Mouse (Mus musculus) heart, postnatal 0 days (tissue): ENCODE measurements around the gene Rpl31. TPM values are rescaled to one million over a fixed set of nuclear protein-coding genes. Genes with fewer than 3 reads are reported as not detected.

Source experiments
- ATAC-seq: fragments of 200-750 bp; cut with Nextera tagmentation; 2 replicates; pipeline ENCODE4 v1.8.0; 2017; ENCODE audit warnings: low read depth, moderate number of reproducible peaks, moderate library complexity; ENCODE audit not compliant: insufficient read depth
- DNase-seq: peaks from one replicate; pipeline ENCODE4 v3.0.0-alpha.2; 2016; ENCODE audit warnings: low spot score
- H3K27ac ChIP-seq: fragments of 300-500 bp; sonication (generic); 2 replicates; pipeline ENCODE4 v1.5.1; 2014; ENCODE audit warnings: low read depth, mild to moderate bottlenecking
- H3K27me3 ChIP-seq: fragments of 300-500 bp; sonication (generic); 2 replicates; pipeline ENCODE4 v1.6.1; 2014; ENCODE audit warnings: low read length, mixed read lengths; ENCODE audit not compliant: control insufficient read depth, insufficient read depth
- H3K36me3 ChIP-seq: fragments of 300-500 bp; sonication (generic); replicated peaks from 2 replicates; pipeline ENCODE4 v1.6.1; 2014; ENCODE audit warnings: low read length, mixed read lengths; ENCODE audit not compliant: control insufficient read depth, insufficient read depth
- H3K4me1 ChIP-seq: fragments of 300-500 bp; sonication (generic); 2 replicates; pipeline ENCODE4 v1.6.1; 2014; ENCODE audit warnings: antibody characterized with exemption; ENCODE audit not compliant: control insufficient read depth, insufficient read depth
- H3K4me2 ChIP-seq: fragments of 300-500 bp; sonication (generic); 2 replicates; pipeline ENCODE4 v1.6.1; 2014; ENCODE audit warnings: low read depth, mild to moderate bottlenecking, low read length, moderate library complexity
- H3K4me3 ChIP-seq: fragments of 300-500 bp; sonication (generic); 2 replicates; pipeline ENCODE4 v1.5.1; 2014; ENCODE audit warnings: low read depth, low read length
- H3K9ac ChIP-seq: fragments of 300-500 bp; sonication (generic); replicated peaks from 2 replicates; pipeline ENCODE4 v1.6.1; 2014; ENCODE audit warnings: low read depth, low read length, mixed read lengths
- H3K9me3 ChIP-seq: fragments of 300-500 bp; sonication (generic); replicated peaks from 2 replicates; pipeline ENCODE4 v1.6.1; 2016; ENCODE audit warnings: low read length; ENCODE audit not compliant: control insufficient read depth
- CTCF ChIP-seq: IDR thresholded peaks from 2 replicates; pipeline ENCODE4 v1.5.1; 2016; ENCODE audit warnings: antibody characterized with exemption, control low read depth, low read depth
- EP300 ChIP-seq: IDR thresholded peaks from 2 replicates; pipeline ENCODE4 v1.6.1; 2016; ENCODE audit warnings: antibody characterized with exemption, low read depth
- WGBS: fragments of 180-500 bp; shearing (Covaris S2); extraction: QIAGEN DNeasy Blood & Tissue Kit; methylation state at CpG from one replicate; pipeline ENCODE4 v1.1.7; 2014; 5-methylcytosine and 5-hydroxymethylcytosine counted together
- polyA plus RNA-seq: library from polyadenylated mRNA; unstranded; fragments of >200 nt; fragmentation: Nextera tagmentation; extraction: Ambion mirVana; gene quantifications from 2 replicates; pipeline ENCODE4 v1.2.1, GENCODE M21; 2015
- total RNA-seq: library from RNA; depleted of rRNA; stranded (reverse); fragments of >200 nt; gene quantifications from 2 replicates; pipeline ENCODE4 v1.2.3, GENCODE M21; 2014; ENCODE audit warnings: low replicate concordance

The Rpl31 gene
- total and polyA plus RNA-seq, 2 experiments from 2014 or later, result 198 to 330 TPM

DNA sequence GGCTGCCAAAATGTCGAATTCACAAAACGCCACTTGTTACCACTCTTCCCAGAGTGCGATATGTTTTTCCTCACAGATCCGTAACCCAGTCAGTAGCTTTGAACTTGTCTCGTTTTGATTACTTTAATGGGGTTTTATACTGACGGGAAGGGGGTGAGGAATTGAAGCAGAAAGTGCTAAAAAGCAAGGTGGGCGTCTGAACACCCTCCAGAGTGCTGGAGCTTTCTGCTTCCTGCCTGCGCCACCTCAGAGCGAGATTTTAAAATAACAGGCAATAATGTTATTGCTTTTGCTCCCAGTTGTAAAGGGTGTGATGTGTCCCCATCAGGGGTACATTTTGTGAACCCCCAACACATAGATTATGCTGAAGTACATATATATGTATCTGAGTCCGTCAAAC is 28.8 kb upstream of the Rpl31 start:
- H3K36me3 ChIP-seq, result peaks cover 23% of the 10 kb centered on the region
- no peak overlapping the region for H3K9ac ChIP-seq
- no peak overlapping the region for H3K4me3 ChIP-seq
- H3K9me3 ChIP-seq, result no peaks in the 10 kb centered on the region
- no peak overlapping the region for H3K27ac ChIP-seq
- H3K4me2 ChIP-seq, result no peak overlapping the region
- TF ChIP-seq CTCF, result no peak
- no peak for TF ChIP-seq EP300
- no peak for ATAC-seq
- H3K4me1 ChIP-seq, result peaks cover 3% of the 10 kb centered on the region; the same call in 1 of the 2 replicates
- 78% methylated on average over 10 of the region's 10 CpGs for WGBS
- no peaks in the 10 kb centered on the region for H3K27me3 ChIP-seq
- no peak for DNase-seq

DNA sequence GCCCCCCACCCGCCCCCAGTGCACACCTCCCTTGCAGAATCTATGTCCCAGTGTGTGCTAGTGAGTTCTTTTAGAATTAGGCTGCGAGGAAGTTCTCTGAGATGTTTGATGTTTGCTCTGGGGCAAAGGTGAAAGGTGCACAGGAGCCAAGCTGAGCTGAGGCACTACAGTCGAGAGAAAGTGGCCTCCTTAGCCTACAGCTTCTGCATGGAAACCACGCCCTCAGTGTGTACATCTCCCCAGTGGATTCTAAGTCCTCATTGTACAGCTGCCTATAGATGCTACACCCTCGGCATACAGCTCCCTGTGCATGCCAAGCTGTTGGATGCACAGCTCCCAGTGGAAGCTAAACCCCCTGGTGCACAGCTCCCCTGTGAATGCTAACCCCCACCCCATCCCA is 28.2 kb upstream of the Rpl31 start:
- DNase-seq (no peak), ATAC-seq (no peak)
- Histone ChIP-seq H3K9me3 (no peaks in the 10 kb centered on the region), H3K9ac (no peak overlapping the region), H3K27ac (no peak overlapping the region), H3K36me3 (peaks cover 18% of the 10 kb centered on the region; the same call in 1 of the 2 replicates), H3K27me3 (no peaks in the 10 kb centered on the region), H3K4me1 (peaks cover 3% of the 10 kb centered on the region; the same call in 1 of the 2 replicates), H3K4me3 (no peak overlapping the region), H3K4me2 (no peak overlapping the region)
- WGBS, result 62% methylated on average over 5 of the region's 5 CpGs
- TF ChIP-seq CTCF, result no peak
- TF ChIP-seq EP300, result no peak

DNA sequence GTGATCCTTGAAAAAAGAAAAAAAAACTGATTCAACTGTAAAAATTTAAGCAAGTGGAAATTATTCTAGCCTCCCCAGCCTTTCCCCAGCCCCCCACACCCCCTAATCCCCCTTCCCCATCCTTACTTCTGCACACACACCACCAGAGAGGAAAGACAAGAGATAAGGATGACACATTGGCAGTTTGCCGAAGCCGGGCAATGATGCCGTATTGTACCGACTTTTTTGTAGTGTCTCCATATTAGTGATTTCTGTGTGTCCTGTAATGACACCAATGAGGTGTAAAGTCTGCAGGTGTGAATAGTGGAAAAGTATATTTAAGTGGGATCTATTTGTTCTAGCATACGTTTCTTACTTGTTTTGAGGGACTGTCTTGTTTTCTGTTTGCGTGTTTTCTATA is 27.5 kb upstream of the Rpl31 start:
- H3K27me3 ChIP-seq, result no peaks in the 10 kb centered on the region

DNA sequence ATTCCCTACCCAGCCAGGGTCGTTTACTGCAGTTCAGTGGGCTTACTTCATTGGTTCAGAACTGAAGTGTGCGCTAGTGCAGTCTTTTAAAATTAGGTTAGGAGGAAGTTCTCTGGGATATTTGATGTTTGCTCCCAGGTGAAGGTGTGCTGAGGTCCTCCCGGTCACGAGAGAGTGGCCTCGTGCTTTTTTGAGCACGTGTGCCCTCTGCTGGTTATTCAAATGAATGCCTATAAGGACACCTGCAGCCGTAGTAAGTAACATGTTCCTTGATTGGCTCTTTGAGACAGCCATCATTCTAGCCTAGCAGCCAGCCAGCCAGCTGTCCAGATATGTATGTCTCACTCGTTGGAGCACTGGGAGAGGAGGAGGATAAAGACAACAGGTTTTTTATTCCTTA is 27.0 kb upstream of the Rpl31 start:
- 19% methylated on average over 8 of the region's 8 CpGs for WGBS
- TF ChIP-seq EP300, result no peak
- peak; percentile 78 for TF ChIP-seq CTCF
- H3K27ac ChIP-seq, result no peak overlapping the region
- peaks cover 3% of the 10 kb centered on the region; the same call in 1 of the 2 replicates for H3K4me1 ChIP-seq
- H3K9me3 ChIP-seq, result no peaks in the 10 kb centered on the region
- ATAC-seq (peak; percentile 65; the same call in 1 of the 2 replicates), DNase-seq (peak; percentile 75)
- peaks cover 13% of the 10 kb centered on the region for H3K36me3 ChIP-seq
- no peak overlapping the region for H3K4me2 ChIP-seq
- H3K27me3 ChIP-seq, result no peaks in the 10 kb centered on the region
- H3K9ac ChIP-seq, result no peak overlapping the region
- no peak overlapping the region for H3K4me3 ChIP-seq

More for the DNA sequence above, 27.5 kb upstream of the Rpl31 start:
- H3K27ac ChIP-seq, result no peak overlapping the region
- ATAC-seq, result no peak
- H3K4me3 ChIP-seq, result no peak overlapping the region
- no peak for DNase-seq
- no peak for TF ChIP-seq CTCF
- no peak for TF ChIP-seq EP300
- no peak overlapping the region for H3K4me2 ChIP-seq
- H3K36me3 ChIP-seq, result peaks cover 12% of the 10 kb centered on the region; the same call in 1 of the 2 replicates
- H3K4me1 ChIP-seq, result peaks cover 3% of the 10 kb centered on the region; the same call in 1 of the 2 replicates
- WGBS, result 35% methylated on average over 6 of the region's 6 CpGs
- H3K9ac ChIP-seq, result no peak overlapping the region
- H3K9me3 ChIP-seq, result no peaks in the 10 kb centered on the region

DNA sequence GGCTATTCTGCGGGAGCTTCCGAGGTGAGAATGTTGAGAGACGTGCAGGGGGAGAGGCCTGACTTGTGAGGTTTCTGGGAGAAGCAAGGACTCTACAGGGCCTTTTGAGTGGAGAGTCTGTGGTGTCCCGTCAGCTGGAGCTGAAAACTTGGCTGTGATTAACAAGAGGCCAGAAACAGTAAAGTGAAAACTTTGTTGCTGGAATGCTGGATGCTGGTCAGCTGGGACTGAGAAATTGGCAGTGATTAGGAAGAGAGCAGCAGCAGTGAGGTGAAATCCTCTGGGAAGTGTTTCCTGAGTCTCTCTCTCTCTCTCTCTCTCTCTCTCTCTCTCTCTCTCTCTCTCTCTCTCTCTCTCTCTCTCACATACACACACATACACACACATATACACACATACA is 25.8 kb upstream of the Rpl31 start:
- ATAC-seq (no peak), DNase-seq (no peak)
- Histone ChIP-seq H3K9ac (no peak overlapping the region), H3K4me3 (no peak overlapping the region), H3K9me3 (no peaks in the 10 kb centered on the region), H3K36me3 (peaks cover 23% of the 10 kb centered on the region), H3K4me1 (no peaks in the 10 kb centered on the region), H3K4me2 (no peak overlapping the region), H3K27ac (no peak overlapping the region), H3K27me3 (no peaks in the 10 kb centered on the region)
- TF ChIP-seq CTCF (no peak), EP300 (no peak)
- WGBS, result 80% methylated on average over 4 of the region's 4 CpGs

DNA sequence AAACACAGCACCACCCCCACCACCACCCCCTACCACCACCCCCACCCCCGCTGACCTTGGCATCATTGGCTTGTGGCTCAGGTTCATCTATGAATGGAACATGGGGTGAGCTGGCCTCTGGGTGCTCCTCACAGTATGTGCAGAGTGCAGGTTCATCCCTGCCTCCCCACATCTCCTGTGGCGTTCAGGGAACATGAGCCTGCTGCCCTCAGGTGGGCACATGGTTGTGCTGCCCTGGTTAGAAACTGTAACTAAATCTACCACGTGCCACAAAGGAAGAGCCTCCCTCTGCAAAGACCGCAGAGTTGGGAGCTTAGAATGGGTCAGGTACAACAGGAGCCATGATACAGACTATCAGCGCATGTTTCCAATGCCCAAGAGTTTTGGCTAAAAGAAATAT is 24.4 kb upstream of the Rpl31 start:
- ATAC-seq, result 0 out of 2 replicates have a peak, but pooled peaks have one; percentile 36
- H3K36me3 ChIP-seq, result peaks cover 32% of the 10 kb centered on the region
- H3K9ac ChIP-seq, result no peak overlapping the region
- TF ChIP-seq EP300 (no peak), CTCF (peak; percentile 37; the same call in 1 of the 2 replicates)
- WGBS, result 71% methylated on average over 5 of the region's 5 CpGs
- H3K4me1 ChIP-seq, result no peaks in the 10 kb centered on the region
- no peak overlapping the region for H3K4me2 ChIP-seq
- no peak for DNase-seq
- no peak overlapping the region for H3K4me3 ChIP-seq
- H3K27me3 ChIP-seq, result no peaks in the 10 kb centered on the region
- H3K9me3 ChIP-seq, result no peaks in the 10 kb centered on the region
- H3K27ac ChIP-seq, result no peak overlapping the region
